ENCODE assay signal across 9 mouse cellular contexts in genomic region chr11:115777487-115778335, GRCm38 (mm10). TPM values are rescaled to one million over a fixed set of nuclear protein-coding genes. Genes with fewer than 3 reads are reported as not detected.
DNase-seq lines count a peak whose midpoint lies in the region; ATAC-seq and TF ChIP-seq lines count a peak whose summit lies in the region.
"Had no signal": no experiment of that assay in that cellular context is flagged by ENCODE, and none has a peak within 500 bp of the region (broad histone marks: within the 10 kb centered on the region; RNA-seq: fewer than 3 reads in every experiment).

No protein-coding gene starts in this region.

- WGBS in intestine, postnatal 0 days: 77% methylated on average over 17 of the region's 17 CpGs
- 86% methylated on average over 17 of the region's 17 CpGs for WGBS in intestine, embryonic 15.5 days
- 79% methylated on average over 17 of the region's 17 CpGs for WGBS in embryonic facial prominence, embryonic 11.5 days
- 65% methylated on average over 17 of the region's 17 CpGs for WGBS in kidney, adult 2 months

- H3K27ac ChIP-seq in intestine, postnatal 0 days (ENCODE audit: low read depth, low read length): peak overlapping the region; percentile 1; the same call in 1 of the 2 replicates
- no peak overlapping the region for H3K27ac ChIP-seq in intestine, embryonic 15.5 days
- H3K27ac ChIP-seq in embryonic facial prominence, embryonic 11.5 days (replicated peaks; ENCODE audit: low read depth, low read length): 0 out of 2 replicates have a peak overlapping the region, but pooled peaks have one; percentile 41
- H3K27ac ChIP-seq in kidney, adult 2 months (ENCODE audit: insufficient read depth, low read depth, low read length): peak overlapping the region; percentile 19

- no peaks in the 10 kb centered on the region for H3K9me3 ChIP-seq in intestine, postnatal 0 days (ENCODE audit: control insufficient read depth)
- no peaks in the 10 kb centered on the region for H3K9me3 ChIP-seq in intestine, embryonic 15.5 days
- no peaks in the 10 kb centered on the region for H3K9me3 ChIP-seq in embryonic facial prominence, embryonic 11.5 days (replicated peaks; ENCODE audit: control insufficient read depth, low read length)

- no peak overlapping the region for H3K4me3 ChIP-seq in intestine, postnatal 0 days (ENCODE audit: low read depth, low read length)
- H3K4me3 ChIP-seq in intestine, embryonic 15.5 days (replicated peaks): no peak overlapping the region
- no peak overlapping the region for H3K4me3 ChIP-seq in embryonic facial prominence, embryonic 11.5 days (ENCODE audit: low read depth, low read length)
- no peak overlapping the region for H3K4me3 ChIP-seq in kidney, adult 2 months (ENCODE audit: insufficient read depth, low read depth, low read length)

- DNase-seq in embryonic facial prominence, embryonic 11.5 days (ENCODE audit: low spot score): no peak
- DNase-seq in kidney, adult 2 months: peak; percentile 69
- DNase-seq in lung, postnatal 25 days (ENCODE audit: low spot score): peak; percentile 46
- DNase-seq in frontal cortex, postnatal 14 days (ENCODE audit: low spot score in 2 of 2): no peak
- no peak for DNase-seq in neural tube, embryonic 10.5 days (ENCODE audit: extremely low spot score, low spot score)
- DNase-seq: cerebellum, adult 18-20 months had no signal

- no peak overlapping the region for H3K9ac ChIP-seq in intestine, postnatal 0 days (ENCODE audit: low read depth, low read length)
- H3K9ac ChIP-seq in intestine, embryonic 15.5 days: no peak overlapping the region
- no peak overlapping the region for H3K9ac ChIP-seq in embryonic facial prominence, embryonic 11.5 days (replicated peaks; ENCODE audit: low read length)

- H3K4me1 ChIP-seq in intestine, postnatal 0 days (replicated peaks; ENCODE audit: control insufficient read depth, insufficient read depth, low read length): peaks cover 18% of the 10 kb centered on the region
- H3K4me1 ChIP-seq in intestine, embryonic 15.5 days (replicated peaks): peaks cover 40% of the 10 kb centered on the region
- H3K4me1 ChIP-seq in embryonic facial prominence, embryonic 11.5 days (ENCODE audit: control insufficient read depth, insufficient read depth, low read length): peaks cover 10% of the 10 kb centered on the region
- peaks cover 56% of the 10 kb centered on the region for H3K4me1 ChIP-seq in kidney, adult 2 months (ENCODE audit: control insufficient read depth, insufficient read depth, low read length)

- ATAC-seq in intestine, postnatal 0 days: no peak
- ATAC-seq in intestine, embryonic 15.5 days: no peak
- no peak for ATAC-seq in embryonic facial prominence, embryonic 11.5 days (replicated peaks; ENCODE audit: insufficient number of reproducible peaks, low FRiP score, low TSS enrichment, low read depth)
- no peak for ATAC-seq in erythroid progenitor cell, adult 5-6 weeks (replicated peaks; ENCODE audit: low FRiP score, poor library complexity, severe bottlenecking)

- TF ChIP-seq CTCF in intestine, postnatal 0 days (IDR thresholded peaks at IDR 0.05; ENCODE audit: low read depth): no peak
- TF ChIP-seq CTCF in kidney, adult 2 months (conservative IDR thresholded peaks at IDR 0.05; ENCODE audit: insufficient read depth, insufficient read length, low read depth, low read length): no peak

- H3K4me2 ChIP-seq in intestine, postnatal 0 days (replicated peaks; ENCODE audit: low read depth): no peak overlapping the region
- H3K4me2 ChIP-seq in intestine, embryonic 15.5 days (replicated peaks): no peak overlapping the region
- H3K4me2 ChIP-seq in embryonic facial prominence, embryonic 11.5 days (ENCODE audit: low read depth, low read length): no peak overlapping the region

- TF ChIP-seq POLR2A in kidney, adult 2 months (IDR thresholded peaks at IDR 0.05; ENCODE audit: low read depth, low read length): no peak

- no peaks in the 10 kb centered on the region; the same call in 1 of the 2 replicates for H3K36me3 ChIP-seq in intestine, postnatal 0 days (ENCODE audit: control insufficient read depth, insufficient read depth)
- H3K36me3 ChIP-seq in intestine, embryonic 15.5 days: no peaks in the 10 kb centered on the region
- no peaks in the 10 kb centered on the region for H3K36me3 ChIP-seq in embryonic facial prominence, embryonic 11.5 days (replicated peaks; ENCODE audit: control insufficient read depth, insufficient read depth, low read depth, low read length)
- H3K36me3 ChIP-seq in kidney, adult 2 months (ENCODE audit: control insufficient read depth, insufficient read depth, low read length): no peaks in the 10 kb centered on the region

- no peaks in the 10 kb centered on the region for H3K27me3 ChIP-seq in intestine, postnatal 0 days (replicated peaks; ENCODE audit: control insufficient read depth, insufficient read depth, low read length)
- no peaks in the 10 kb centered on the region for H3K27me3 ChIP-seq in intestine, embryonic 15.5 days (replicated peaks)
- no peaks in the 10 kb centered on the region for H3K27me3 ChIP-seq in embryonic facial prominence, embryonic 11.5 days (ENCODE audit: control insufficient read depth, insufficient read depth, low read length)
- no peaks in the 10 kb centered on the region for H3K27me3 ChIP-seq in kidney, adult 2 months (replicated peaks; ENCODE audit: control insufficient read depth, insufficient read depth, low read length)

RNA-seq across cellular contexts. Expression of gene Tmem94, which starts 12.5 kb away (rescaled TPM):
- polyA plus RNA-seq in intestine, postnatal 0 days (2015; fragmentation: Nextera tagmentation; extraction: Ambion mirVana): 8.2 and 8.6 TPM in 2 replicates
- 18.6 and 20.8 TPM in 2 replicates for polyA plus RNA-seq in intestine, embryonic 15.5 days (2015; fragmentation: Nextera tagmentation; extraction: Ambion mirVana)
- 10.3 and 14.6 TPM in 2 replicates for polyA plus RNA-seq in embryonic facial prominence, embryonic 11.5 days (2014; fragmentation: Nextera tagmentation; extraction: Ambion mirVana)
- 77.1 and 97.8 TPM in 2 replicates for polyA plus RNA-seq in kidney, adult 2 months (2012; rRNA removed)
- 32.1 and 36.9 TPM in 2 replicates for total RNA-seq in erythroid progenitor cell, adult 5-6 weeks (2015; ENCODE audit: low replicate concordance)
- total RNA-seq in erythroid progenitor cell, adult 5-6 weeks (2017; ENCODE audit: low replicate concordance): 35.2 and 35.3 TPM in 2 replicates

RNA-seq across cellular contexts. Expression of gene Caskin2, which starts 35.7 kb away (rescaled TPM):
- polyA plus RNA-seq in intestine, postnatal 0 days (2015; fragmentation: Nextera tagmentation; extraction: Ambion mirVana): 7.4 and 7.6 TPM in 2 replicates
- 12.0 and 12.1 TPM in 2 replicates for polyA plus RNA-seq in intestine, embryonic 15.5 days (2015; fragmentation: Nextera tagmentation; extraction: Ambion mirVana)
- polyA plus RNA-seq in embryonic facial prominence, embryonic 11.5 days (2014; fragmentation: Nextera tagmentation; extraction: Ambion mirVana): 11.9 TPM in 2 replicates
- 36.9 and 46.7 TPM in 2 replicates for polyA plus RNA-seq in kidney, adult 2 months (2012; rRNA removed)
- total RNA-seq in erythroid progenitor cell, adult 5-6 weeks (2015; ENCODE audit: low replicate concordance): 6.7 and 13.0 TPM in 2 replicates
- 5.6 and 6.0 TPM in 2 replicates for total RNA-seq in erythroid progenitor cell, adult 5-6 weeks (2017; ENCODE audit: low replicate concordance)

RNA-seq across cellular contexts. Expression of gene Tsen54, which starts 36.8 kb away (rescaled TPM):
- 16.7 and 17.0 TPM in 2 replicates for polyA plus RNA-seq in intestine, postnatal 0 days (2015; fragmentation: Nextera tagmentation; extraction: Ambion mirVana)
- polyA plus RNA-seq in intestine, embryonic 15.5 days (2015; fragmentation: Nextera tagmentation; extraction: Ambion mirVana): 31.3 and 34.9 TPM in 2 replicates
- 19.8 and 22.2 TPM in 2 replicates for polyA plus RNA-seq in embryonic facial prominence, embryonic 11.5 days (2014; fragmentation: Nextera tagmentation; extraction: Ambion mirVana)
- polyA plus RNA-seq in kidney, adult 2 months (2012; rRNA removed): 36.4 and 43.4 TPM in 2 replicates
- total RNA-seq in erythroid progenitor cell, adult 5-6 weeks (2015; ENCODE audit: low replicate concordance): 4.0 and 12.6 TPM in 2 replicates
- 3.6 and 4.3 TPM in 2 replicates for total RNA-seq in erythroid progenitor cell, adult 5-6 weeks (2017; ENCODE audit: low replicate concordance)

RNA-seq across cellular contexts. Expression of gene Llgl2, which starts 46.1 kb away (rescaled TPM):
- polyA plus RNA-seq in intestine, postnatal 0 days (2015; fragmentation: Nextera tagmentation; extraction: Ambion mirVana): 60.5 and 61.8 TPM in 2 replicates
- polyA plus RNA-seq in intestine, embryonic 15.5 days (2015; fragmentation: Nextera tagmentation; extraction: Ambion mirVana): 77.2 and 80.6 TPM in 2 replicates
- 4.9 and 7.5 TPM in 2 replicates for polyA plus RNA-seq in embryonic facial prominence, embryonic 11.5 days (2014; fragmentation: Nextera tagmentation; extraction: Ambion mirVana)
- polyA plus RNA-seq in kidney, adult 2 months (2012; rRNA removed): 153 and 166 TPM in 2 replicates
- total RNA-seq in erythroid progenitor cell, adult 5-6 weeks (2015; ENCODE audit: low replicate concordance): 1.7 TPM in 1 of 2 replicates, not detected in the other
- total RNA-seq in erythroid progenitor cell, adult 5-6 weeks (2017; ENCODE audit: low replicate concordance): 0.26 and 1.8 TPM in 2 replicates

Comparison
In these comparisons a context has a peak if more than half of its experiments do, and no peak if none do; other contexts are left out.
1. DNase-seq: peak in kidney, adult 2 months (single experiment) and lung, postnatal 25 days (single experiment); none in embryonic facial prominence, embryonic 11.5 days (single experiment), frontal cortex, postnatal 14 days (0 of 2) and neural tube, embryonic 10.5 days (single experiment).